Mouse (Mus musculus) E14TG2a.4 (cell line): Measurements from ENCODE around the gene Ranbp10.

Experiments used
- H3K27me3 ChIP-seq: 2 replicates; pipeline ENCODE4 v1.6.1; 2014; ENCODE audit warnings: low read length, control low read depth; ENCODE audit not compliant: insufficient read depth
- H3K36me3 ChIP-seq: 2 replicates; pipeline ENCODE4 v1.6.1; 2014; ENCODE audit warnings: low read length, control low read depth; ENCODE audit not compliant: insufficient read depth
- H3K4me1 ChIP-seq: replicated peaks from 2 replicates; pipeline ENCODE4 v1.6.1; 2014; ENCODE audit warnings: low read depth, low read length, control low read depth
- H3K4me3 ChIP-seq: replicated peaks from 2 replicates; pipeline ENCODE4 v1.5.1; 2014; ENCODE audit warnings: mild to moderate bottlenecking, low read length
- H3K9me3 ChIP-seq: 2 replicates; pipeline ENCODE4 v1.6.1; 2014; ENCODE audit warnings: low read length, control low read depth
- CTCF ChIP-seq: conservative IDR thresholded peaks from 2 replicates; pipeline ENCODE4 v1.5.1; 2014; ENCODE audit warnings: low read length
- NANOG ChIP-seq: IDR thresholded peaks from 2 replicates; pipeline ENCODE4 v1.6.1; 2014; ENCODE audit warnings: borderline replicate concordance, low read length, mixed read lengths
- POU5F1 ChIP-seq: IDR thresholded peaks from 2 replicates; pipeline ENCODE4 v1.6.1; 2014; ENCODE audit warnings: low read length, borderline replicate concordance

Gene Ranbp10

DNA sequence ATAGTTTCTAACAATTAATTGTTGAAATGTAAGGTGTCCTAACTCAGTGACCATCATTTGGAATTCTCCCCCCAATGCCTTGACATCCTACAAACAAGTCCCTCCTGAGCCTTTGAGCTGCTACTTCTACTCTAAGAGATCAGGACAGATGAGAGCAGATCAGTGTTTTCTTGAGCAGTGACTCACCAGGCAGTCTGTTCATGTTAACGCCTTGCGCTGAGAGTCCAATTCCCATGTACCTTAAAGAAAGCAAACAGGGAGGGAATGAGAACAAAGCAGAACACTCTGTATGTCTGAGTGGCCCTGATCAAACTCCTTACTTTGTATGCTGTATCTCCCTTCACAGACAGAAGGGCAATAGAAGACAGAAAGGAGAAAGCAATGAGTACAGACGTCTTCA, 21.8 kb downstream of the Ranbp10 start:
- Histone ChIP-seq H3K27me3 (no peaks in the 10 kb centered on the region), H3K4me1 (peaks cover 11% of the 10 kb centered on the region), H3K9me3 (no peaks in the 10 kb centered on the region), H3K4me3 (no peak overlapping the region), H3K36me3 (peaks cover 12% of the 10 kb centered on the region)
- TF ChIP-seq NANOG (no peak), POU5F1 (no peak), CTCF (no peak)

DNA sequence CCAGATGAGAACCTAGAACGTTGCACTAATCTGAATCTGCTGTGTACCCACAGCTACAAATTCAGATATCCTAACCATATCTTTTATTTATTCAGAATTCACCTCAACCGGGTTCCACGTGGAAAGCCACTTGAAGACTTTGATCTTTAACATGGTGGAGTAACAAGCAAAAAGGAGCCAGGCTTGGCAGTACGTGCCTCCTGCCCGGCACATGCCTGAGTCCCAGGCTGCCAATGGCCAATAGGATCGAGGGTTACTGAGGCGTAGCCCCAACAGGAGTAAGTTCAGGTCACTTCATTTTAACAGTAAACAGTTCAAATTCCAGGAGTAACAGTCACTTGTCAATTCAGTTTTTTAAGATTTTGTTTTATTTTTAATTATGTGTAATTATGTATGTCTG, 22.4 kb downstream of the Ranbp10 start:
- H3K36me3 ChIP-seq, result peaks cover 12% of the 10 kb centered on the region
- H3K27me3 ChIP-seq, result no peaks in the 10 kb centered on the region
- H3K9me3 ChIP-seq, result no peaks in the 10 kb centered on the region
- TF ChIP-seq CTCF (no peak), POU5F1 (no peak)
- H3K4me1 ChIP-seq, result peaks cover 15% of the 10 kb centered on the region
- H3K4me3 ChIP-seq, result no peak overlapping the region

DNA sequence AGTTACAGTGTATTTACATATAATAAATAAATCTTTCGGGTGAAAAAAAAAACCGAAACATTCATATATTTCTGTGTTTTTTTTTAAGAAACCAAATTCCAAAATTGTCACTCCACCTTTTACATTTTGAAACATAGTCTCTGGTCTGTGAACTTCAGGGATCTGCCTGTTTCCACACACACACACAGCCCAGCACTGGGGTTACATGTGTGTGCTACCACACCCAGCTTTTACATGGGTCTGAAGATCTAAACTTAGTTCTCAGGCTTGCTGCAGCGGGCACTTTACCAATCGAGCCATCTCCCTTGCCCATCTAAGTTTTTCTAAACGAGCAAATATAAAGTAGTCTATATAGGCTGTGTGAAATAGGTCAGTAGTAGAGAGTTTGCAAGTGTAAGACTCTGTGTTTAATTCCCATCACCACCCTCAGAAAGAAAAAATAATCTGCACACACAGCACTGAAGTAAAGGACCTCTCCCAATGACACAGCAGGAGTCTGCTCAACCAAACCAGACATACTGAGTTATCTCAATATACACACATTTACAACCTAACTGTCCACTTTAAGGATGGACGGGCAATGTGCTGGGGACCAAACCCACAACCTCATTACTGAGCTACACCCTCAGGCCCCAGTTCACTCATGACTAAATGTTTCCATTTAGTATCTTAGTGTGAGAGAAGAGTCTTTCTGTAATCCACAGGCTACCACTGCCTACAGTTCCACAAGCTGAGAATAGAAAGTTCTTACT, 25.8 kb downstream of the Ranbp10 start:
- Histone ChIP-seq H3K4me3 (no peak overlapping the region), H3K4me1 (peaks cover 31% of the 10 kb centered on the region), H3K9me3 (no peaks in the 10 kb centered on the region), H3K27me3 (no peaks in the 10 kb centered on the region), H3K36me3 (peaks cover 12% of the 10 kb centered on the region)
- TF ChIP-seq POU5F1, result no peak
- no peak for TF ChIP-seq CTCF
- TF ChIP-seq NANOG, result no peak

DNA sequence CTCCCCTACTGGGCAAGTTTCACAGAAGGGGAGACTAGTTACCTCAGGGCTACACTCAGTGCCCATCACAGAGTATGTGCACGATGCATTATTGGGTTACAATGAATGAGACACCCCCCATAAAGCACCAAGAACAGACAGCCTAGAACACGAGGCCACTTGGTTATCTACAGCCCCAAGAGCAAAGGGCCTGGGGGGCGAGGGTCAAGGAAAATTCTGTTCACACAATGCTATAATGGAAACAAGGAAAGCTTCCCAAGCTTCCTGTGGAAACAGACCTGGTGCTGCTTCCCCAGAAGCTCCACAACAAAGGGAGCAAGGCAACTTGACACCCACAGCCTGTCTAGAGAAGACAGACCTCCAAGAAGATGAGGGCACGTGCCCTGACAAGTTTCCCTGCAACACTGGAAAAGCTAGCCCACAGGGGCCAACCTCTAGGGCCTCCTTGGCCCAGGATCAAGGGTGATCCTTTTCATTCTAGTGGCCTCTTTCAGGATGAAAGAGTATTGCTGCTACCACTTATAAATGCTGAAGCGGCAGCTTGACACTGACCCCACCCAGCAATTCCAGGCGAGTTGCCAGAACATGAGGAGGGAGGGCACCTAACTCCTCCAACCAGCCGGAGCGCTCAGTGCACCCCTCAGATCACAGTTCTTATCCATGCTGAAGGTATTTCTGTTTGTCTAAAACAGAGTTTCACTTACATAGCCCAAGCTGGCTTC, 27.9 kb downstream of the Ranbp10 start:
- no peak; the same call in 1 of the 2 replicates for TF ChIP-seq CTCF
- H3K36me3 ChIP-seq, result peaks cover 10% of the 10 kb centered on the region; the same call in 1 of the 2 replicates
- H3K4me3 ChIP-seq, result no peak overlapping the region
- peaks cover 37% of the 10 kb centered on the region for H3K4me1 ChIP-seq
- H3K9me3 ChIP-seq, result no peaks in the 10 kb centered on the region
- no peaks in the 10 kb centered on the region for H3K27me3 ChIP-seq

DNA sequence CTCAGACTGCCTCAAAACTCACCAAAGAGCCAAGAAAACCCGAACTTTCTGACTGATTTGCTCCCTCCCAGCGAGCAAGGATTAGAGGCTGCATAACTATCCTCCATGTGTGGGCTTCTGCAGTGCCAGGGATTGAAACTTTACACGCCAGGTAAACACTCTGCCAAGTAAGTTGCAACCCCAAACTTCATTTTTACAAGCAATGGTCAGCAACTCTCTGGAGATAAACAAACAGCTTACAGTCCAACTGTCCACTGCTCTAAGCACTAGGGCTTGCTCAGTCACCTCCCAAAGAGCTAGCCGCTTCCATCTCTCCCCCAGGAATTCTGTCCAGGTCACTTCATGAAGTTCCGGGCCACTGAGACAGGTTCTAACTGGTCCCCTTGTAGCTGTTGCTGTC, 28.7 kb downstream of the Ranbp10 start:
- H3K4me1 ChIP-seq, result peaks cover 46% of the 10 kb centered on the region
- H3K4me3 ChIP-seq, result no peak overlapping the region
- H3K27me3 ChIP-seq, result no peaks in the 10 kb centered on the region
- TF ChIP-seq NANOG (no peak), POU5F1 (no peak), CTCF (no peak)
- H3K9me3 ChIP-seq, result no peaks in the 10 kb centered on the region
- peaks cover 10% of the 10 kb centered on the region; the same call in 1 of the 2 replicates for H3K36me3 ChIP-seq

DNA sequence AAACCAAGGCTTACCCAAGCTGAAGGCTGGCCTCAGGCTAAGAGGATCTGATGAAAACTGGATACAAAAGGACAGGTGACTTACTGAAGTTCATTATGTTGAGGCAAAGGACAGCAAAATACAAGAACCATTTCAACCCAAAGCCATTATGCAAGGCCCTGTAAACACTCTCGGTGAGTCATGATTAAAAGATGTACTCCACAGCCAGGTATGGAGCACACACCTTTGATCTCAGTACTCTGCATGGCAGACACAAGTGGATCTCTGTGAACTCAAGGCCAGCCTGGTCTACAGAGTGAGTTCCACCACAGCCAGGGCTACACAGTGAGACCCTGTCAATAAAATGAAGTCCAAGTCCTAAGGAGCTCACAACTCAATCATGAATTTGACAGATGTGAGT, 31.4 kb downstream of the Ranbp10 start:
- Histone ChIP-seq H3K27me3 (no peaks in the 10 kb centered on the region), H3K36me3 (peaks cover 22% of the 10 kb centered on the region), H3K4me3 (no peak overlapping the region), H3K4me1 (peaks cover 42% of the 10 kb centered on the region), H3K9me3 (no peaks in the 10 kb centered on the region)
- TF ChIP-seq POU5F1, result no peak
- TF ChIP-seq NANOG, result no peak
- no peak for TF ChIP-seq CTCF

DNA sequence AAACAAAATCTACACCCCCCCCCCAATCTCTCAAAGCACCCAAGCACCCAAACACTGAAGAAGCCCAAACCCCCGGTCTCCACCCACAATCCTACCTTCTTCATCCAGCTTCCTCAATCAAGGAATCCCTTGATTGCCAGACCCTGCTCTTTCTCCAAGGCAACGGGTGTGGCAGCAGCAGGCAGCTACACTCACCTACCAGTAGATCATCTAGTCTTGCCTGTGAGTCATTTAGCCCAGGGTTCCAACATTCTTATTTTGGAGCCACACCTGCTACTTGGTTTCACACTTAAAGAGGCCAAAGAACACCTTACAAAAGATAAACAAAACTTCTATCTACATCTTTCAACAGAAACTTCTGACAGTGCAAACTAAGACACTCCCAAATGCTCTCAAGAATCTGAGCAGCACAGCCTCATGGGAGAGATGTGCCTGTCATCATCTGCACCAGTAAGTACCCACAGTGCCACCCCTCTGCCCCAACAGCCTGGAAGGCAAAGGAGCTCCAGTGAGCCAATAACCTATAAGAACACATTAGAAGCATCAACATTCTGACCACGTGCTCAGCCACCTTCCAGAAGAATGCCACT, 33.0 kb downstream of the Ranbp10 start:
- Histone ChIP-seq H3K9me3 (no peaks in the 10 kb centered on the region), H3K36me3 (peaks cover 28% of the 10 kb centered on the region), H3K4me1 (peaks cover 33% of the 10 kb centered on the region), H3K27me3 (no peaks in the 10 kb centered on the region), H3K4me3 (no peak overlapping the region)
- TF ChIP-seq CTCF, result no peak
- TF ChIP-seq POU5F1, result no peak
- no peak for TF ChIP-seq NANOG

DNA sequence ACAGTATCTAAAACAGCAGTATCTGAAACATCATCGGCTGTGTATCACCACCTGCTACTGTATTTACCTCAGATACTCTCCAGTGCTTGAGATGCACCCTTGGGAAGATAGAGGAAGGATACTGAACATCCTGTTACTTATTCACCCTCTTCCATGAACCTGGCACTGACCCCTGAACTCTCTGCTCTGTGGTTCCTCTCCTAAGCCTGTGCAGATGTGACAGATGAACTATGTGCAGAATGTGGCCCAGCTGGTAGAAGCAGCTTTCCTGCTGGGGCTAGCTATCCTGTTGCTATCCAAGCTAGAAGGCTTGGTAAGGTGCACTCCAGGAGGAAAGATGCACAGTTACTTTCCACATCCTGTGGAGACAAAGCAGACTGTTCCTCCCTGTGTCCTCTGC, 33.8 kb downstream of the Ranbp10 start:
- peaks cover 29% of the 10 kb centered on the region for H3K4me1 ChIP-seq
- TF ChIP-seq POU5F1 (no peak), CTCF (no peak), NANOG (no peak)
- H3K36me3 ChIP-seq, result peaks cover 28% of the 10 kb centered on the region
- no peaks in the 10 kb centered on the region for H3K9me3 ChIP-seq
- H3K4me3 ChIP-seq, result no peak overlapping the region
- no peaks in the 10 kb centered on the region for H3K27me3 ChIP-seq
